In the genomic region with DNA sequence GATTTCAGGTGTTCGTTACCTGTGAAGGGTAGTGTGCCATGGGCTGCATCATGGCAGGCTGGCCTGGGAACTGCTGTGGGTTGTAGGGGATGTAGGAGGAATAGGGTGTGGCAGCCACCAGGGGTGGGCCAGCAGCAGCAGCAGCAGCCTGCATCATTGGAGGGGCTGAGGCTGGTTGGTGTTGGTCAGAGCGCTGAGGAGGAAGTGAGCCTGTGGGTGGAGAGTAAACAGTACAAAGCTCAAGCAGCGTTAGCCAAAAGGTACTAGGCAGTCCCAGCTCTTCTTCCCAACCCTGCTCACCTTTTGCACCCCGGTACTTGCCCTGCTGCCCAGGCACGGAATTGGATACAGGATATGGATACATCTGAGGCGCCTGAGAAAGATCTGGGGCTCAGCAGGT, we compare ENCODE assay signal across 25 mouse cellular contexts. TPM values are rescaled to one million over a fixed set of nuclear protein-coding genes. Genes with fewer than 3 reads are reported as not detected.
A peak's percentile ranks its signal among the peaks of the same experiment; 100 is the strongest.
DNase-seq lines count a peak whose midpoint lies in the region; ATAC-seq and TF ChIP-seq lines count a peak whose summit lies in the region.
"Had no signal": no experiment of that assay in that cellular context is flagged by ENCODE, and none has a peak within 500 bp of the region (broad histone marks: within the 10 kb centered on the region; RNA-seq: fewer than 3 reads in every experiment).

No protein-coding gene starts in this region.

- no peaks in the 10 kb centered on the region for H3K4me1 ChIP-seq in cerebellum, adult 2 months (ENCODE audit: control insufficient read depth, insufficient read depth, low read length)
- peaks cover 44% of the 10 kb centered on the region for H3K4me1 ChIP-seq in liver, embryonic 12.5 days
- peaks cover 4% of the 10 kb centered on the region; the same call in 1 of the 2 replicates for H3K4me1 ChIP-seq in liver, postnatal 0 days (ENCODE audit: insufficient read depth)
- H3K4me1 ChIP-seq: embryonic facial prominence, embryonic 15.5 days; forebrain, embryonic 12.5 days; heart, embryonic 15.5 days; limb, embryonic 15.5 days had no signal

- ATAC-seq in liver, embryonic 12.5 days = peak; percentile 55
- ATAC-seq in liver, postnatal 0 days = peak; percentile 82

- H3K36me3 ChIP-seq in liver, embryonic 12.5 days = peaks cover 100% of the 10 kb centered on the region
- peaks cover 90% of the 10 kb centered on the region for H3K36me3 ChIP-seq in liver, postnatal 0 days (replicated peaks; ENCODE audit: insufficient read depth, low read length)

- H3K27me3 ChIP-seq in cerebellum, adult 2 months (ENCODE audit: control insufficient read depth, insufficient read depth, low read length) = no peaks in the 10 kb centered on the region
- H3K27me3 ChIP-seq in liver, embryonic 12.5 days (replicated peaks) = no peaks in the 10 kb centered on the region
- H3K27me3 ChIP-seq in liver, postnatal 0 days (ENCODE audit: insufficient read depth, low read length) = no peaks in the 10 kb centered on the region
- H3K27me3 ChIP-seq: embryonic facial prominence, embryonic 15.5 days; forebrain, embryonic 12.5 days; heart, embryonic 15.5 days; hindbrain, embryonic 12.5 days; limb, embryonic 15.5 days; neural tube, embryonic 13.5 days had no signal

- H3K9me3 ChIP-seq in liver, embryonic 12.5 days (replicated peaks) = no peaks in the 10 kb centered on the region
- H3K9me3 ChIP-seq in liver, postnatal 0 days (ENCODE audit: low read length) = no peaks in the 10 kb centered on the region
- H3K9me3 ChIP-seq: embryonic facial prominence, embryonic 10.5 days; embryonic facial prominence, embryonic 15.5 days; forebrain, embryonic 12.5 days; G1E; heart, embryonic 15.5 days; hindbrain, embryonic 12.5 days; limb, embryonic 10.5 days; limb, embryonic 15.5 days; neural tube, embryonic 13.5 days had no signal

- no peak for TF ChIP-seq EP300 in liver, postnatal 0 days (IDR thresholded peaks at IDR 0.05; ENCODE audit: low read depth)

- TF ChIP-seq POLR2A in cerebellum, adult 2 months (IDR thresholded peaks at IDR 0.05; ENCODE audit: borderline replicate concordance, insufficient read depth, low read length) = no peak

- WGBS in cerebellum, adult 2 months = 91% methylated on average over 6 of the region's 6 CpGs
- WGBS in liver, embryonic 12.5 days (ENCODE audit: insufficient replicate concordance) = 77% methylated on average over 6 of the region's 6 CpGs
- WGBS in liver, postnatal 0 days (ENCODE audit: insufficient replicate concordance) = 77% methylated on average over 6 of the region's 6 CpGs

- no peak overlapping the region for H3K27ac ChIP-seq in cerebellum, adult 2 months (ENCODE audit: insufficient read depth, low read length)
- H3K27ac ChIP-seq in liver, embryonic 12.5 days = peak overlapping the region; percentile 30; the same call in 1 of the 2 replicates
- H3K27ac ChIP-seq in liver, postnatal 0 days (ENCODE audit: low read depth) = peak overlapping the region; percentile 40; the same call in 1 of the 2 replicates
- H3K27ac ChIP-seq: embryonic facial prominence, embryonic 10.5 days; embryonic facial prominence, embryonic 15.5 days; forebrain, embryonic 12.5 days; heart, embryonic 15.5 days; hindbrain, embryonic 12.5 days; limb, embryonic 10.5 days; limb, embryonic 15.5 days; neural tube, embryonic 13.5 days had no signal

- no peak overlapping the region for H3K4me2 ChIP-seq in liver, embryonic 12.5 days
- no peak overlapping the region for H3K4me2 ChIP-seq in liver, postnatal 0 days (ENCODE audit: low read depth, low read length)
- H3K4me2 ChIP-seq: embryonic facial prominence, embryonic 15.5 days; forebrain, embryonic 12.5 days; heart, embryonic 15.5 days; hindbrain, embryonic 12.5 days; limb, embryonic 15.5 days; midbrain, embryonic 11.5 days; neural tube, embryonic 13.5 days had no signal

- TF ChIP-seq CTCF in cerebellum, adult 2 months (IDR thresholded peaks at IDR 0.05; ENCODE audit: borderline replicate concordance, insufficient read depth, low read depth, low read length) = no peak
- TF ChIP-seq CTCF in liver, postnatal 0 days (IDR thresholded peaks at IDR 0.05; ENCODE audit: low read depth) = no peak

- intact Hi-C loops in heart, postnatal 36 days (cut with DNase I) = no loop called here

- peak; percentile 11 for DNase-seq in cerebellum, adult 9-11 months
- no peak for DNase-seq in cerebellum, adult 2 months
- peak; percentile 36 for DNase-seq in liver, postnatal 0 days
- no peak for DNase-seq in layer of hippocampus, adult 9-10 months (ENCODE audit: low spot score)
- no peak for DNase-seq in right cerebral cortex, adult 2 months (ENCODE audit: low spot score in 2 of 2)
- DNase-seq in heart, postnatal 36 days = no peak
- DNase-seq: adrenal gland, postnatal 10 days; cerebellum, postnatal 10 days; gastrocnemius, postnatal 10 days; kidney, adult 18-20 months; kidney, postnatal 36 days; lung, postnatal 36 days; thymus, postnatal 14 days had no signal

- no peak overlapping the region for H3K4me3 ChIP-seq in cerebellum, adult 2 months (replicated peaks; ENCODE audit: insufficient read depth, low read depth, low read length)
- no peak overlapping the region for H3K4me3 ChIP-seq in liver, embryonic 12.5 days
- H3K4me3 ChIP-seq in liver, postnatal 0 days (ENCODE audit: low read depth, low read length) = no peak overlapping the region
- H3K4me3 ChIP-seq: embryonic facial prominence, embryonic 10.5 days; embryonic facial prominence, embryonic 15.5 days; forebrain, embryonic 12.5 days; heart, embryonic 15.5 days; hindbrain, embryonic 12.5 days; limb, embryonic 10.5 days; limb, embryonic 15.5 days; neural tube, embryonic 13.5 days had no signal

- H3K9ac ChIP-seq in liver, embryonic 12.5 days = no peak overlapping the region
- H3K9ac ChIP-seq in liver, postnatal 0 days (replicated peaks) = no peak overlapping the region
- H3K9ac ChIP-seq: embryonic facial prominence, embryonic 15.5 days; forebrain, embryonic 12.5 days; heart, embryonic 15.5 days; hindbrain, embryonic 12.5 days; limb, embryonic 15.5 days; neural tube, embryonic 13.5 days had no signal

RNA-seq across cellular contexts. Expression of a gene that starts 7.0 kb away (rescaled TPM):
- polyA plus RNA-seq in cerebellum, adult 2 months (2012; rRNA removed) = 123 and 124 TPM in 2 replicates
- polyA plus RNA-seq in liver, embryonic 12.5 days (2016; fragmentation: Nextera tagmentation; extraction: Ambion mirVana) = 120 and 129 TPM in 2 replicates
- polyA plus RNA-seq in liver, postnatal 0 days (2015; fragmentation: Nextera tagmentation; extraction: Ambion mirVana) = 57.6 and 57.7 TPM in 2 replicates
- 100 to 1,000 TPM; 287 to 327 TPM for total RNA-seq in heart, postnatal 36 days (2021)

RNA-seq across cellular contexts. Expression of a gene that starts 9.1 kb away (rescaled TPM):
- polyA plus RNA-seq in cerebellum, adult 2 months (2012; rRNA removed) = 139 and 154 TPM in 2 replicates
- polyA plus RNA-seq in liver, embryonic 12.5 days (2016; fragmentation: Nextera tagmentation; extraction: Ambion mirVana) = 48.7 and 49.4 TPM in 2 replicates
- 12.0 and 13.6 TPM in 2 replicates for polyA plus RNA-seq in liver, postnatal 0 days (2015; fragmentation: Nextera tagmentation; extraction: Ambion mirVana)
- total RNA-seq in heart, postnatal 36 days (2021) = 10 to 100 TPM; 37.1 to 37.9 TPM

RNA-seq across cellular contexts. Expression of a gene that starts 18.9 kb away (rescaled TPM):
- polyA plus RNA-seq in cerebellum, adult 2 months (2012; rRNA removed) = 69.0 and 69.5 TPM in 2 replicates
- polyA plus RNA-seq in liver, embryonic 12.5 days (2016; fragmentation: Nextera tagmentation; extraction: Ambion mirVana) = 17.0 and 17.5 TPM in 2 replicates
- polyA plus RNA-seq in liver, postnatal 0 days (2015; fragmentation: Nextera tagmentation; extraction: Ambion mirVana) = 13.5 and 13.7 TPM in 2 replicates
- total RNA-seq in heart, postnatal 36 days (2021) = 10 to 100 TPM; 40.0 to 42.2 TPM

RNA-seq across cellular contexts. Expression of a gene that starts 31.2 kb away (rescaled TPM):
- polyA plus RNA-seq in cerebellum, adult 2 months (2012; rRNA removed) = 0.38 and 0.46 TPM in 2 replicates
- 0.17 and 1.5 TPM in 2 replicates for polyA plus RNA-seq in liver, embryonic 12.5 days (2016; fragmentation: Nextera tagmentation; extraction: Ambion mirVana)
- polyA plus RNA-seq in liver, postnatal 0 days (2015; fragmentation: Nextera tagmentation; extraction: Ambion mirVana) = 2.2 and 34.1 TPM in 2 replicates
- total RNA-seq in heart, postnatal 36 days (2021) = 1 to 10 TPM; 1.1 to 1.2 TPM
- total RNA-seq: G1E had no signal
- polyA plus RNA-seq: stomach, embryonic 14.5 days had no signal

Comparison
In these comparisons a context has a peak if more than half of its experiments do, and no peak if none do; other contexts are left out.
1. DNase-seq: peak in cerebellum, adult 9-11 months (single experiment) and liver, postnatal 0 days (single experiment); none in cerebellum, adult 2 months (0 of 2), layer of hippocampus, adult 9-10 months (single experiment), right cerebral cortex, adult 2 months (0 of 2) and heart, postnatal 36 days (0 of 2).